Mouse (Mus musculus) neutrophil, adult 59 days (primary cell): ENCODE measurements around the gene 1700086D15Rik. TPM values are rescaled to one million over a fixed set of nuclear protein-coding genes. Genes with fewer than 3 reads are reported as not detected.

ENCODE experiments used
- total RNA-seq, 2 experiments: library from RNA; stranded (reverse); gene quantifications; 1 replicate in 1 of 2; 2 replicates in 1 of 2; pipeline ENCODE4 v1.2.4; 2023

Gene 1700086D15Rik
- total RNA-seq = not detected

DNA sequence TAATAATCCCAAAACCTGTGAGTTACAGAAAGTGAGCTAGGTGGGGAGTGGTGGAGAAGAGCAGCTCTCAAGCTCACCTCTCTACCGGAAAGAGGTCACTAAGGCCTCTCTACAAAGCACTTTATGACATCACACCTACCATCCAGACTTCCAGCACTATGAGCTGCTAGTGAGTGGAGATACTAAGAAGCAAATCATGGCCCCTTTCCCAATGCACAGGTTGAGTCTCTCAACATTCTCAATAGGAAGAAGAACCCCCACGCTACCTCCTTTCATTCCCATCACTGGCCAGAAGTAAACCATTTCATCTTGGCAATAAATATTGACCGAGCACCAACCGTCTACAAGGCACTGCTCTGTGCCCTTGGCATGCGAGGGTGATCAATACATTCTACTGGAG is at the start of gene 1700086D15Rik:
Gene 1700086D15Rik (minus strand): TSS at position 101 of the 400 bp plus-strand sequence.

DNA sequence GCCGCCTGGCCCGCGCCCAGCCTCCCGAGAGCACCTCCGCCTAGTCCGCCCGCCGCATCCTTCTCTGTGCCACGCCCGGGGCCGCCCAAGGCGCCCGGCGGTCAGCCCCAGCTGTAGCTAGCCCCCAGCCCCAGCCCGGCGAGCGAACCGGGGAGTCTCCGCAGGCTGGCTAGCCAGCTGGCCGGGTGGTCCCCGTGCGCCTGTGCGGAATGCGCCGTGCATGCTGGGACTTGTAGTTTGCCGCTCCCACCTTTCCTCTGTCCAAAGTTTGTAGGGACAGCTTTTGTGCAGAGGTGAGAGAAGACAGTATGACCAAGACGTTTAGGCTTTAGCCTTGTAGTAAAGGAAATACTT is 3.1 kb upstream of the 1700086D15Rik start, which contains the start of gene Arhgap44:
Gene Arhgap44 (minus strand): TSS at position 195 of the 354 bp plus-strand sequence.

Other genes with a start within 250 kb of the 1700086D15Rik start
- 1 to 10 TPM; 7.1 to 8.1 TPM for gene Elac2, start 180.9 kb downstream of the 1700086D15Rik start, total RNA-seq
- not detected for gene Arhgap44, start 3.1 kb upstream of the 1700086D15Rik start, total RNA-seq
- not detected for gene Myocd, start 110.1 kb upstream of the 1700086D15Rik start, total RNA-seq